Mouse (Mus musculus): ENCODE data around the gene Amph.
"Not testable (repeated sequence)": the region's sequence is repeated elsewhere in the genome, so short reads cannot be mapped to it uniquely, and the experiment has no call there.

Gene Amph

DNA sequence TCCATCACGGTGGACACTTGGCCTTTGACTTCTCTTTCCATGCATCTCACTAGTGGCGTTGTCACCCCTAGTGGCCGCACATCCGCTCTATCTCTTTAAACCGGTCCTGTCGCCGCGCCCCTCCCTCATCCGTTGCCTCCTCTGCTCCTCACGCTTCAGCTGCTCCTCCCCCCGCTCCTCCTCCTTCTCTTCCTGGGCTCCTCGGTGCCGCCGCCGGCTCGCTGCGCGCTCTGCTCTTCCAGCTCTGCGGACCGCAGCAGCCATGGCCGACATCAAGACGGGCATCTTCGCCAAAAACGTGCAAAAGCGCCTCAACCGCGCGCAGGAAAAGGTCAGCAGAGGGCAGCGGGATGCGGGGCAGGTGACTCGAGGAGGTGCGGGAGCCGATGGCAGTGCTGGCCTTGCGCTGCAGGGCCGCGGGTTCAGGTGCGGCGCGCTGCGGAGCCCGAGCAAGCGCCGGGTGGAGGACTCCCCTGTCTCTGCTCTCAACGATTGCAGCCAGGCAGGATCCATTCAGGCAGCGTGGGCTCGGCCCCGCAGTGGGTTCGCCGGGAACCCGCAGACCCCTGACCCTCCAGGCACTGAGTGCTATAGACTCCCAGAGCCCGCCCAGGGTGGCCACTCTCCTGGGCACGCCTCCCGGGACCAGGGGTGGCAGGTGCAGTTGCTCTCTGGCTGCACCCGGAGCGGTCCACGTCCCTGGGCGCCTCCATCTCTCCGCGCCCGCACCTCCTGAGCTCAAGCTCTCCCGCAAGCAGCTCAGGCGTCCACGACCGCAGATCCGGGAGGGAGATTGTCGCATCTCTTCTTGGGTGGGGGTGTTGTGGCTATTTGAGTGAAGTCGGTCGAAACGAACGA lies at the start of gene Amph:
Gene Amph (plus strand): TSS at position 35 of the 858 bp plus-strand sequence.
- DNase-seq (ENCODE audit: low read depth), result no peak

DNA sequence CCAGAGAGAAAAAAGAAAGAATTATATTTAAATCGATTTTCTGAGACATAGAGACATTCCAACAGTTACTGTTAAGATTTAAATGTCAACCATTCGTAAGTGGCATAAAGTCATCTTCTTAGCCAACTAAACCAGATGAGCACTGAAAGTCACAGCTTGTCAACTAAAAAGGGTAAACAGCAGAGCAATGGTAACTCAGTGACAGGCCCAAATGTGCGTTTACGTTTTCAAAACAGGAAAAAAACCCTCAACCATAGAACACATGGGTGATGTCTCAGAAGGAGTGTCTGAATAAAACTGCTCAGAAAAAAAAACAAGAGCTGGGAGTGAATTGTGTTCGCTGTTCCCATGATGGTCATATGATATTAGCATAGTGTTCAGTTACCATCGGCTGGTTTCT lies 44.4 kb upstream of the Amph start:
- no peak for DNase-seq (ENCODE audit: low read depth)

DNA sequence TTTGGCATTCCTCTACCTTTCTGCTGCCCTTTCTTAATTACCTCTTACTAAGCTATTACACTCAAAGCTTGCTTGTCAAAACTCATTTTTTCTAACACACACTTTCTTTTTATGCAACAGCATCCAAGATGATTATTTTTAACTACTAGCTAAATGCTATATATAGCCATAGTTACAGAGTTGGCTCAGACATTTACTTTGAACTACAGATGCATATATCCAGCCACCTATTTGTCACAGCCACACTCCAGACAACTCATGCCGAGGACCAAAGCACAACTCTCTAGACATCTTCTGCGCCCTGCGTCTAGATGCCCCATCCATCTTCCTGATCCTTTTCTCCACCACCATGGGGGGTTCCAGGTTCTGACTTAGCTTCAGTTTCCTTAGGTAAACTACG lies 33.2 kb upstream of the Amph start:
- DNase-seq (ENCODE audit: low read depth), result no peak

DNA sequence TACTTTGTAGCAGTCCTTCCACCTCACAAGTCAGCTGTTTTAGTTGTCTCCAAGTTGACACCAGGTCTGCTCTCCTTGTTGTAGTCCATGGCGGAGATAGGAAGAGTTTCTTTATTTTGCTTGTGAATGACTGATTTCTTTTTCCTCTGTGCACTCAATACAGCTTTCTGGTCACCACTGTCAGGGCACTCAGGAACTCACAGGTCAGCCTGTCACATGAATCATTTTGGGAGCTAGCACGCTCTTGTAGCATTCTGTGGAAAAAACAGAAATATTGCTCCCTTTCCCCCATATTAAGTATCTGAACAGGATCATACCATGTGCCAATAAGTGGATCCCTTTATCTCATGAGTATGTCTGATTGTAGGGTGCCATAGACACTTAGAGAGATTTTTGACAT lies 14.8 kb upstream of the Amph start:
- DNase-seq (ENCODE audit: low read depth), result not testable (repeated sequence)

DNA sequence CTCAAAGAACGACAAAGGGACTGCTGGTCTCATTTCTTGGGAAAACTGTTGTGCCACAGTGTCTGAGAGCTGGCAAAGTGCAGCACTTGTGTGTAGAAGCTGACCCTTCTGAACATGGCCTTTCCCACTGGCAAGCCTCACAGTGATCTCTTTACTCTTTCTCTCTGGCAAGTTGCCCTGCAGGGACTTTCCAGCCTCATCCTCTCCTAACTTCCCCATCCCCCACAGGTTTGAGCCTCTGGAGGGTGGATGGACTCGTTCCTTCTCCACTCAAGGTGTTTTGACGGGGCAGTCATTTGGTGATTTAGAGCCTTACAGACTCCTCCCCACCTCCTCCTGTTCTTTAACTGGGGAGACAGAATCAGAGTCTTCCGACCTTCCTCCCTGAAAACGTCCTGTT lies 319 bp upstream of the Amph start:
- no peak for DNase-seq (ENCODE audit: low read depth)

DNA sequence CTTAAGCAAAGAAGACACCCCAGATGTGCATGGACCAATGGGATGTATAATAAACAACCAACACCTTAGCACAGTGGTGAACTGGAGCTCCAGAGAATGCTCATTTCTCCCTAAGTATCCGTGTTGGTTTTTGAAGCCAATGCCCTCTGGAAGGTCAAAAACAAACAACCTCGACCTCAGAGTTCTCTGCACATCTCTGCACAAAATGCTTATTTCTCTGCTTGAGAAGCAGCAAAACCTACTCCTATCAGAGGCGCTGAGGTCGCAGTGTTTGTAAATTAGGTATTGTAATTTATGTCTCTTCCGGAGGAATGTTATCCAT lies 985 bp downstream of the Amph start:
- no peak for DNase-seq (ENCODE audit: low read depth)

DNA sequence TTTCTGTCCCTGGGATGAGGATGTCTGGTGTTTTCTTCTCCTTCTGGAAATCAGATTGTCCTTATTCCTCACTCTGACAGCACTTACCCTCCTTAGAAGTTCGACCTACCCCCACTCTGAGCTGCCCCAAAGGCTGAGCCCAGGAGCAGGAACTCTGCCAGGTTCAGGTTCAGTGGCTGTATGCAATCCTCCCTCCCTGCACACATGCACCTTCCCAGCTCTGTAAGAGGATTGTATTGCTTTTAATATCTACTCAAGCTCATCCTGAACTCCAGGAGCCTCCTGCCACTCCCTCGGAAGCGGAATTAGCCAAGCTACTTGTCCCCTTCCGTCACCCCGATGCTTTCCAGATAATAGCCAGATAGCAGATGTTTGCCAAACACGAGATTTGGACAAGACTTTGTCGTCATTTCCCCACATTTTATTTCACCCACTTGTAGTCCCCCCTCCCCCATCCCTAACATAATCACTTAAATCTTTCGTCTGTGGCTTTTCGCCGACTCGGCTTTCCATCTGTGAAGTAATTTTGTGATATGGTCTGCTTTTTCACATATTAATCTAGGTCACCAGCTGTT lies 1.7 kb downstream of the Amph start:
- DNase-seq (ENCODE audit: low read depth), result no peak

DNA sequence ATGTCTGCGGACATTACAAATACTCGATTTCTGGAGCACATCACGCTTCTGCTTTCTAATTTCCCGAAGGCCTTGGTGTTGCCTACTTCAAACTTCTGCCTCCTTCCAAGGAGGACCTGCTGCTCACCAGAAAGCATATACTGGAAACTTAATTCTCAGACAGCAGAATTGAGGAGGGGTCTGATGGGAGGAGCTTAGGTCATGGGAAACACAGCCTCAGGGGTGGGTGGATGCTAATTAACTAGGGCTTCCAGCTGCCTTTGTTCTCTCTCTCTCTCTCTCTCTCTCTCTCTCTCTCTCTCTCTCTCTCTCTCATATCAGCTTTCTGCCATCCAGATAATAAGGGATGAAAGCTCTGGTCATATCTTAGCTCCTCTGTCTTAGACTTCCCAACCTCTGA lies 5.6 kb downstream of the Amph start:
- DNase-seq (ENCODE audit: low read depth), result no peak

DNA sequence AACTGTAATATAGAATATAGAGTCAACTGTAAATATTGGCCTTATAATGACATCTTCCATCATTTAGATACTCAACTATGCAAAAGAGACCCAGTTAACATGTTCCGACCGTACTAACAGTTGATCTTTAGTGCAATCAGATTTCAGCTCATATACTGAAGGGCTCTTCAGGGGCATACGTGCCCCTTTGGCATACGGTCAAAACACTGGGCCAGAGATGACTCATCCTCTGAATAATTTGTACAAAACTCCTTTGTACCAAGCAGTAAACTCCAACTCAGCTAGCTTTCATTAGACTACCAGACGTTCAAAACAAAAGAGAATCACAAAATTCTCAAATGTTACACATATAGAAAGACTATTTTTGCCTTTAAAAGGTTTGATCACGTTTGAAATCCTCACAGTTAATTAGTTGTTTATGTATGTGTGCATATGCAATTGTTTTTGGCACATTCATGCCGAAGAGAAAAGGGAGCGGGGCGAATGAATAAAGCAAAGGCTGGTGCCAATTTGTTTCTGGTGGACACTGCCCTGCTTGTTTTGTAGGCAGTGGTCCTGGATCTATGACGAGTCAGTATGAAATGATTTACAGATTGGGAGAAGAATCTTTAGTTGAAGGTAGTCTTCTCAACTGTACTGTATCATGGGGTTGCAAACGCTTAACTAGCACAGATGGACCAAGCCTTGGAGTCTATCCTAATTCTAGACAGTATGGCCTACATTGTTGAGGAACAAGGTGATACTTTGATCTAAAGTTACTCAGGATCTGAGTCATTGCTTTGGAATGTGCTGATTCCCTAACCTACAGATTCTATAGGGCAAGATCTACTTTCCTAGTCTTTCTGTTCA lies 8.3 kb downstream of the Amph start:
- no peak for DNase-seq (ENCODE audit: low read depth)

DNA sequence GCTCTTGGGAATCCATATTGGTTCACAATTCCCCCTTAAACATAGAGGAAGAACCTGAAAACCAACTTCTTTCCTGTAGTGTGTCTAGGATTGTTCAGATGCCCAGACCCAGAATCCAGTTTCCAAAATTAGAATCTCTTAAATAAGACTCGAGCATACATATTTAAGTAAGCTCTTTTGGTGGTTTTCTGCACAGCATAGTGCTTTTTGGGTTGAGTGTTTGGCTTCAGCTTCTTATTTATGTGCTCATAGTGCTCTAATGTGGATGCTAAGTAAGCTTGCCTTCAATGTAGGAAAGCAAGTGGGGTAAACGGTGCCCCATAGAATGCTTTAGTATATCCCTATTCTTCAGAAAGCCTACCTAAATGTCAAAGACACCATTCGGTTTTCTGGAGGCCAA lies 9.0 kb downstream of the Amph start:
- no peak for DNase-seq (ENCODE audit: low read depth)

DNA sequence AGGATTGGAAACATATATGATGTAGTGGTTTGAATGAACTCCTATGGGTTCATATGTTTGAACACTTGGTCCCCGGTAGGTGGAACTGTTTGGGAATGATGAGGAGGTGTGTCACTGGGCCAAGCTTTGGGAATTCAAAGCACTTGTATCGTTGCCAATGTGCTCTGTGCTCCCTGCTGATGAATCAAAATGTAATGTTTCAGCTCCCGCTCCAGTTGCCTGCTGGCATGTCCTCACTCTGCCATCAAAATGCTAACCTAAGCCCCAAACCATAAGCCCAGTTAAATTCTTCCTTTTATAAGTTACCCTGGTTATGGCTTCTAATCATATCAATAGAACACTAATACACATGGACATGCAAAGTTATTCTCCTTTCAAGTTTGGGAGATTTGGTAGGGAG lies 24.6 kb downstream of the Amph start:
- no peak for DNase-seq (ENCODE audit: low read depth)

DNA sequence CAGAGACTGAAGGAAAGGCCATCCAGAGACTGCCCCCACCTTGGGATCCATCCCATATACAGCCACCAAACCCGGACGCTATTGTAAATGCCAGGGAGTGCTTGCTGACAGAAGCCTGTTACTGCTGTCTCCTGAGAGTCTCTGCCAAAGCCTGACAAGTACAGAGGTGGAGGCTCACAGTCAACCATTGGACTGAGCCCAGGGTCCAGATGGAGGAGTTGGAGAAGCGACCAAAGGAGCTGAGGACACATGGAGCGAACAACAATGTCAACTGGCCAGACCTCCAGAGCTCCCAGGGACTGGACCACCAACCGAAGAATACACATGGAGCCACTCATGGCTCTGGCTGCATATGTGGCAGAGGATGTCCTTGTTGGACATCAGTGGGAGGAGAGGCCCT lies 26.3 kb downstream of the Amph start:
- DNase-seq (ENCODE audit: low read depth), result no peak

DNA sequence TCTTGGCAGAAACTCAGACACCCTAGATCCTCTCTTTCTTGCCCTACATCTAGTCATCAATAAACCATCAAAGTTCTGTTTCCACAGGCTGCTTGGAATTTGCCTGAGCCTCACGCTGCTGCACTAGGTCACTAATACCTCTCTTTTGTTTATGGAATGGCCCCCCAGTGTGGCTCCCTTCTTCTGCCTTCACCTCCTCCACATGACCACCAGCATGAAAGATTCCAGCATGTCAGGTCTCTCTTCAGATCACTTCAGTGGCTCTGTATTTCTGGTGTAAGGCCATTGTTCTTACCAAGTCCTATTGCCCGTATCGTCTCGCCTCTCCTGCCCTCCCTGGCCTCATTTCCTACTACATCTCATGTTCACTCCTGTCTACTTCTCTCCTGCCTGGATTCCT lies 39.3 kb downstream of the Amph start:
- DNase-seq (ENCODE audit: low read depth), result no peak

DNA sequence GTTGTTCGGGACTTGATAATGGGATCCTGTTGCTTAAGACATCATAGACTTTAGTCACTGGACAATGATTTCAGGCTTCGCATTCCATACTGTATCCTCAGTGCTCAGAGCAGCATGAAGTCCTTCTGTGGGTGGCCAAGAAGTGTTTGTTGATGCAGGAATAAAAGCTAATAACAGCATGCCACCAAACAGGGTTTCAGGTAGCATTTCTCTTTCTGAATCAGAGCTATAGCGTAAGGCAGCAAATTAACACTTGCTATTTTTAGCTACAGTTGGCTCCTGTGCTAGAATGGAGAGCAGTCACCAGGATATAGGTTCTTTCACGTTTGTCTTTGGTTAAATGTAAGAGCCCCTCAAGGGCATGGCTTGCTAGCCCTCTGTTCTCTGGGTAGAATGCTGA lies 40.3 kb downstream of the Amph start:
- DNase-seq (ENCODE audit: low read depth), result no peak

DNA sequence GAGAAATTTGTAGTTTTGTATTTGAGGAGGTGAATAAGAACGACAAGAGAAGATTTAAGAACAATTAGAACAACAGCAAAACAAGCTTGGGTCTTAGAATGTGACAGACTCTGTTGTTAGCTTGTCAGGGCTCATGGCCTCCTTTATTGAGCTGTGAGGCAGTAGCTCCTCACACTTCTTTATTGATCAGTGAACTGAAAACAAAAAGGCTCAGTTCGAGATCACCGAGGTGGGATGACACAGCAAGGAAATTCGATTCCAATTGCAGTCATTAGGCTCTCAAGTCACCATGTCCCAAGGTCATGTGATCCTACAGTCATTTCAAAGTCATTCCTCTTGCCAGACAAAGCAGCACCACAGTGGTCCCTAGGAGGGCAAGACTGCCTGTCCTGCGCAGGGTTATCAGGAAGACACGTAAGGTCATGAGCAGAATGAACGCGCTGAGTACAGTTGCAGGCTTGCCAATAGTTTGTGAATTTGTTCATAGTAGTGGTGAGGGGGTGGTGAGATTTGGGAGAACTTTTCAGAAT lies 41.2 kb downstream of the Amph start:
- DNase-seq (ENCODE audit: low read depth), result no peak

DNA sequence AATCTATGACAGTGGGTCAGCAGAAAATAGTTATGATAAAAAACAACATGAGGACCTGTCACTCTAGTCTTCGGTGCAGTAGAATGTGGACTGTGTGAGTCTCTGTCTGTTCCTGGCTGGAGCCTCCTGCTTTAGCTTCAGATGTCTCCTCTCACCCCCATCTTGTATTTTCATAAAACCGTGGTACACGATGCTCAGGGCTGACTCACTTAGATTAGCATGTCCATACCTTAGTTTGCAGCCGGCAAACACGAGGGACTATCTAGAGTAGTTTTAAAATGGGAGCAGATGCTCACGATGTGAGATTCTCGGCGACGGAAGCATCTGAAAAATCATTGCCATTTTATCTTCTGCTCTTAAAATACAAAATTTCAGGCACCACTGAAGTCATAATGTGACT lies 54.5 kb downstream of the Amph start:
- no peak for DNase-seq (ENCODE audit: low read depth)

DNA sequence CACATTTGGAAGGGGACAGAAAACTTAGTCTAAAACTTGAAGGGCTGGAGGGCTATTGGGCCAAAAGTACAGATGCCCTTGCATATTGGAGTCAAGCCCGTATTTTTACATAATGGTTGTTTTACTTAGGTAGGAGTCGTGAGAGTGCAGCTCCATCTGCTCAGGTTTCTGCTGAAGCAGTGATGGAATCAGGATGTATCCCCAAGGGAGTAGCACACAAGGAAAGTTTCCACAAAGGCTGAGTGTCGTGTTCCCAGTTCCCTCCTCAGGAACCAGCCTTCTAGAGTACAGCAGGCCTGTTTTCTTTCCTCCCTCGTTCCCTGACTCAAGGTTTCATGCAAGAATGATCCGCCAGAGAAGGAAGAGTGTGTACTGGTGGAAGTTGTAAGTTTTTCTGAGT lies 56.4 kb downstream of the Amph start:
- DNase-seq (ENCODE audit: low read depth), result no peak

DNA sequence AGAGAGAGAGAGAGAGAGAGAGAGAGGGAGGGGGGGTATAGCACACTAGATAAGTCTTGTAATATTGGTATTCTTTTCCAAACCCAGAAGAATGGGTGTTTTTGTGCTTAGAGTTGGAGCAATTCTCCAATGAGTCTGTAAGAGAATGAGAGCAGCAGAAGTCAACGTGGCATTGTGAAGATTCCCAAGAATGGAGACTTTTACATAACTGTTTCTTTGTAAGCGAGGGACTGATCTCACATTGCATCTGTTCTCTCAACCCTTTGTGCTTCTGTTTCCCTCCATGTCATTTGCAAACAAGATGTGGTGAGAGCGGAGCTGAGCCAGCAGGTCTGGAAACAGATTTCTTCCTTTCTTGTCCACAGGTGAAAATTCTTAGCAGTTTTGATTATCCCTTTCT lies 60.4 kb downstream of the Amph start:
- no peak for DNase-seq (ENCODE audit: low read depth)

DNA sequence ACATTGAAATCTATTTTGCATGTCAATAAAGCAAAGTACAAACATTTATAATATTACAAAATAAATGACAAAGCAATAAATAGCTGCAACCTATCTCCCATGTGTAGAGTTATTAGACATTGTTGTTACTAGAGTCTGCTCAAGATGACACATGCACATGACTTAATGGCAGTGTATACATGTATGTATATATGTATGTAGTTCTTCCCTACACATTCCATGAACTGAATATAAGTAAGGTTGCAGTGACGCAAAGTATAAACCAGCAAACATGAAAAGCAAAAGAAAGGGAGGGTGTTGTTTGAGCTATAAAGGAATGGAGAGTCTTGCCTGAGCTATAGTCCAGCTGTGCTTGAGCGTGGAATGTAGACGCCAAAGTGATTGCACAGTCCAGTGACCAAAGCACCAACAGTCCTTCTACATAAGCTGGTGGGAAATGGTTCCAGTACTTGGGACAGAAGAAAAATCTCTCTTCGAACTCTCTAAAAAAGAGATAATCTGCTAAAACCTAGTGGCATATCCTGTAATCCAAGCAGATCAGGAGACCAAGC lies 66.9 kb downstream of the Amph start:
- DNase-seq (ENCODE audit: low read depth), result no peak

DNA sequence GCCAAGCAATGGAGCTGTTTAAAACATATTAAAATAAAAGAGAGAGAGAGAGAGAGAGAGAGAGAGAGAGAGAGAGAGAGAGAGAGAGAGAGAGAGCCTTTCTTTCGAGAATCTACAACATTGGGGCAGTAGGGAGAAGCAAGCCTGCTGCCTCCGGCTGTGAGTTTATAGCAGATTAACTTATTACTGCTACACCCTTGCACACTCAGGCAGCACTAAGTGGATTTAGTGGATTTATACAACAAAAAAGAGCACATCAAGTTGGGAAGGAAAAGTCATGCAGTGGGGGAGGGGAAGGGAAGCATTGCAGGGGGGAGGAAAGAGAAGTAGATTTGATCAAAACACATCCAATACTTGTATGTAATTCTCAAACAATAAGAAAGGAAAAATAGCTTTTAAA lies 73.5 kb downstream of the Amph start:
- DNase-seq (ENCODE audit: low read depth), result no peak

DNA sequence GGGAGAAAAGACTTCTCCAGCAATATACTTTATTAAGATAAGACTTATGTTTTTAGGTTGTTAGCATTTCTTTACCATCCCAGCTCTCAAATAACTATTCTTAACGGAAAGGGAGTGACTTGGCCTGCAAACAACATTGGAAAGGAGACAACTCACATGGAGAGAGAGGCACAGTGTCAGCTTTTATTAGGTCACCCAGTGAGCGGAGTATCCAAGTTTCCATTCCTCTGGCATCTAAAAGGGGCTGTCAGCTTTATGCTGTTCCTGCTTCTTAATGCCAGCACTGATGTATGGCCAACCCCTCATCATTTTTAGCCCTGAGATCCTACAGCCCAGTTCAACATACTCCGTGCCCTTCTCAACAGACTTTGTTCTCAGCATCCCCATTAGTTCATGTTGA lies 74.3 kb downstream of the Amph start:
- DNase-seq (ENCODE audit: low read depth), result no peak

DNA sequence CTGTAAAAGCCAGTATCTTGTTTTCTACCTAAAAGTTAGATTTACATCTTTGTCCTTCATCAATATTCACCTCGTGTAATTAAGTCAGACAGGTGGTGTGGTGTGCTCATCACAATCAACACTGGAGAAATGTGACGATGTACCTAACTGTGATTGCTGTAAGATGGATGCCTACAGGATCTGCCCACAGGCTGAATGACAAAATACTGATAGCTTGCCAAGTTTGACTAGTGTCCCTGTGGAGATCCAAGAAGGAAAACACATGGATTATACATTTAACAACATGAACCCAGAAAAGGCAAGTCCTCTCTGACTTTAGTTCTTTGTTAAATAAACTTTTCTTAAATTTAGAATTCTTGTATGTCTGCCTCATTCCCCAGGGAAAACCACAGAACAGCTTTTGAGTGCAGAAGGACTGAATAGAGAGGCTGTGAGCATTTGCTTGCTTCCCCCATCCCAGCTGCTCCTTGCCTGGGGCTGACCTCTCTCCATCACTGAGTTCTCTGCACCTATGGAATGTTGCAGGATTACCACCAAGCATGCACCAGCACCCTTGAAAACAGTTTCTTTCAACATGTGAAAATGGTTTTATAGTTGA lies 77.2 kb downstream of the Amph start:
- no peak for DNase-seq (ENCODE audit: low read depth)

Data from c-Kit-positive CD71-positive TER-119-negative erythroid progenitor cells, embryonic 14.5 days (primary cell).